24 mouse cellular contexts compared by ENCODE assay signal in the genomic region with DNA sequence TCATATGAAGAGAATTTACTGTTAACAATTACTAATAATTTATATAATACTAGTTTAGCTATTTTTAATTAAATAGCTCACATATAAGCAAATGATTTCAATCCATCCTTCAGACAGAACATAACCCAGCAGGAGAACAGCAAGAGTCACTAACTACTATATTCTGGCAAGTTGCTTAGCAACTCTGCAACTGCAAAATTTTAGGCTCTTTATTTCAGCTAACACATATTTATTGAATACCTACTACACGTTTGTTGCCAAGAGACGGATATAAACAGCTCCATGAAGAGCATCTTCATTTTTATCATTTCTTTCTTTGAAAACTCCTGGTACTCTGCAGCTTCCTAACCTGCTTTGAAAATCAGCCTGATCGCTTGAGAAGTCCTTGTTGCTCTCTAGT.
"Had no signal": no experiment of that assay in that cellular context is flagged by ENCODE, and none has a peak within 500 bp of the region (broad histone marks: within the 10 kb centered on the region; RNA-seq: fewer than 3 reads in every experiment).

No protein-coding gene starts in this region.

- ATAC-seq: liver, embryonic 12.5 days; midbrain, embryonic 13.5 days had no signal

- DNase-seq: kidney, adult 18-20 months; kidney, adult 9 months; kidney, postnatal 14 days; kidney, postnatal 4 days; left cerebral cortex, postnatal 4 days; lung, adult 18-20 months; lung, postnatal 10 days; lung, postnatal 36 days; right cerebral cortex, adult 18-20 months; right cerebral cortex, postnatal 14 days; right cerebral cortex, postnatal 4 days; thymus, postnatal 36 days had no signal

- H3K36me3 ChIP-seq: limb, embryonic 12.5 days; limb, embryonic 15.5 days; liver, embryonic 12.5 days; liver, embryonic 15.5 days; lung, embryonic 15.5 days; midbrain, embryonic 10.5 days; midbrain, embryonic 13.5 days; neural tube, embryonic 12.5 days; neural tube, embryonic 15.5 days had no signal

- H3K27ac ChIP-seq: left cerebral cortex, adult 2 months; limb, embryonic 12.5 days; limb, embryonic 15.5 days; liver, embryonic 12.5 days; liver, embryonic 15.5 days; lung, embryonic 15.5 days; midbrain, embryonic 10.5 days; midbrain, embryonic 13.5 days; neural tube, embryonic 12.5 days; neural tube, embryonic 15.5 days; stomach, postnatal 0 days had no signal

- H3K4me1 ChIP-seq: limb, embryonic 12.5 days; limb, embryonic 15.5 days; liver, embryonic 12.5 days; liver, embryonic 15.5 days; lung, embryonic 15.5 days; megakaryocyte, embryonic 14.5 days; midbrain, embryonic 10.5 days; neural tube, embryonic 12.5 days; neural tube, embryonic 15.5 days had no signal

- H3K27me3 ChIP-seq: limb, embryonic 12.5 days; limb, embryonic 15.5 days; liver, embryonic 12.5 days; liver, embryonic 15.5 days; lung, embryonic 15.5 days; megakaryocyte, embryonic 14.5 days; midbrain, embryonic 13.5 days; neural tube, embryonic 12.5 days; neural tube, embryonic 15.5 days had no signal

- H3K4me3 ChIP-seq: left cerebral cortex, adult 2 months; limb, embryonic 12.5 days; limb, embryonic 15.5 days; liver, embryonic 12.5 days; liver, embryonic 15.5 days; lung, embryonic 15.5 days; megakaryocyte, embryonic 14.5 days; midbrain, embryonic 10.5 days; midbrain, embryonic 13.5 days; neural tube, embryonic 12.5 days; neural tube, embryonic 15.5 days had no signal
